Mouse (Mus musculus): ENCODE results near the gene Trit1. TPM values are rescaled to one million over a fixed set of nuclear protein-coding genes. Genes with fewer than 3 reads are reported as not detected.

The Trit1 gene
- polyA plus RNA-seq, 1 experiment from 2014 or later, result 27.6 TPM

GRCm38 (mm10) chr4:123057957-123058356, 41.6 kb downstream of the Trit1 start:
- Histone ChIP-seq H3K4me3 (replicated peaks) (no peak overlapping the region), H3K27ac (no peak overlapping the region), H3K4me1 (replicated peaks) (peaks cover 13% of the 10 kb centered on the region), H3K9me3 (no peaks in the 10 kb centered on the region), H3K4me2 (replicated peaks) (no peak overlapping the region), H3K36me3 (peaks cover 42% of the 10 kb centered on the region), H3K9ac (replicated peaks) (no peak overlapping the region), H3K27me3 (no peaks in the 10 kb centered on the region)
- no peak for ATAC-seq
- WGBS, result 73% methylated on average over 1 of the region's 1 CpGs

- no peak overlapping the region for H3K9ac ChIP-seq (replicated peaks)
- 0 out of 2 replicates have a peak, but pooled peaks cover 2% of the 10 kb centered on the region for H3K4me1 ChIP-seq (replicated peaks)
- no peak overlapping the region for H3K4me2 ChIP-seq (replicated peaks)
- H3K4me3 ChIP-seq (replicated peaks), result no peak overlapping the region
- H3K27ac ChIP-seq, result no peak overlapping the region
- peak; percentile 48; the same call in 1 of the 2 replicates for ATAC-seq
- WGBS, result 68% methylated on average over 5 of the region's 5 CpGs
- H3K36me3 ChIP-seq, result peaks cover 8% of the 10 kb centered on the region
- no peaks in the 10 kb centered on the region for H3K9me3 ChIP-seq
- no peaks in the 10 kb centered on the region for H3K27me3 ChIP-seq
Observed at GRCm38 (mm10) chr4:123061744-123062143, 45.3 kb downstream of the Trit1 start.

DNA sequence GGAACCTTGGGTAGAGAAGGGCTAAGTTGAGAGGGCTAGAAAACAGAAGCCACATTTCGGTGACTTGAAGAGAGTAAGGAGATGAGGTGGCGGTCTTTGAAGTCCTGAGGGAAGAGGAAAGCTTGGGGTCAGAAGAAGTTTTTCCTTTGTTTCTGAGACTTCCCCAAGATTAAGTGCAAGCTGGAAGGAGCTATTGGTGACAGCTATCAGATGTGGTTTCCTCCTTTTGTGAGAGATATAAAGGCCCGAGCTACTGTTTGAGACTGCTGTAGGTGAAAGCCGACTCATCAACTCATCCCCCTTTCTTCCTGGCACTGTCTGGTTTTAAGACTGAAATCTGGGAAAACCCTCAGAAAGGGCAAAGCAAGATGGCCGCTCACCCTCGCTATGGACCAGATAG, 52.2 kb downstream of the Trit1 start:
- H3K9ac ChIP-seq (replicated peaks), result no peak overlapping the region
- no peak overlapping the region for H3K4me2 ChIP-seq (replicated peaks)
- H3K36me3 ChIP-seq, result no peaks in the 10 kb centered on the region
- H3K4me1 ChIP-seq (replicated peaks), result peaks cover 6% of the 10 kb centered on the region; the same call in 1 of the 2 replicates
- ATAC-seq, result no peak
- no peaks in the 10 kb centered on the region; the same call in 1 of the 2 replicates for H3K9me3 ChIP-seq
- 89% methylated on average over 6 of the region's 6 CpGs for WGBS
- no peak overlapping the region for H3K27ac ChIP-seq
- no peak overlapping the region for H3K4me3 ChIP-seq (replicated peaks)
- H3K27me3 ChIP-seq, result no peaks in the 10 kb centered on the region

- ATAC-seq, result peak; percentile 66
- H3K4me3 ChIP-seq (replicated peaks), result no peak overlapping the region
- WGBS, result 8% methylated on average over 13 of the region's 13 CpGs
- H3K27me3 ChIP-seq, result no peaks in the 10 kb centered on the region
- H3K27ac ChIP-seq, result no peak overlapping the region
- H3K9me3 ChIP-seq, result no peaks in the 10 kb centered on the region; the same call in 1 of the 2 replicates
- no peaks in the 10 kb centered on the region for H3K36me3 ChIP-seq
- peak overlapping the region; percentile 42; the same call in 1 of the 2 replicates for H3K9ac ChIP-seq (replicated peaks)
- peak overlapping the region; percentile 32 for H3K4me2 ChIP-seq (replicated peaks)
- H3K4me1 ChIP-seq (replicated peaks), result peaks cover 6% of the 10 kb centered on the region; the same call in 1 of the 2 replicates
Observed at GRCm38 (mm10) chr4:123071266-123071966, 55.0 kb downstream of the Trit1 start.

DNA sequence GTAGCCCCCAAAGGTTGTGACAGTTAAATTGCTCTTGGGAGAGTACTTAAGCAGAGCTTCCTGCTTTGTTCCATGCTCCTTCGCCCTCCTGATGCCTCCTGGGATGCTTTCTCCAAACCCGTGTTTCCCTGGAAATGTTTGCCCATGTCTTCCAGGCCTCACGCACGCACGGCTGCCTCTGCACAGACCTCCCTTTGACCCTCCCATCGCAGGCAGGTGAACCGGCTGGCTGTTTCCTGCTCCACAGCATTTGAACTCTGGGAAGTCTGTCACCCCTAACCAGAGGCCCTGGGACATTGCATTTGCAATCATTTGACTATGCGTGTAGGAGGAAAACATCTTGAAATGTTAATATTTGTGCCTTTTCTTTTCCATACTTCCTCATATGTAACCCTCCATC, 60.5 kb downstream of the Trit1 start:
- 55% methylated on average over 8 of the region's 8 CpGs for WGBS
- Histone ChIP-seq H3K9ac (replicated peaks) (no peak overlapping the region), H3K4me1 (replicated peaks) (no peaks in the 10 kb centered on the region), H3K27ac (no peak overlapping the region), H3K4me3 (replicated peaks) (no peak overlapping the region), H3K4me2 (replicated peaks) (no peak overlapping the region), H3K9me3 (peaks cover 3% of the 10 kb centered on the region; the same call in 1 of the 2 replicates), H3K27me3 (no peaks in the 10 kb centered on the region), H3K36me3 (no peaks in the 10 kb centered on the region)
- ATAC-seq, result no peak

- 0 out of 2 replicates have a peak, but pooled peaks cover 5% of the 10 kb centered on the region for H3K4me1 ChIP-seq (replicated peaks)
- no peak overlapping the region for H3K4me2 ChIP-seq (replicated peaks)
- no peaks in the 10 kb centered on the region for H3K27me3 ChIP-seq
- H3K27ac ChIP-seq, result no peak overlapping the region
- H3K36me3 ChIP-seq, result no peaks in the 10 kb centered on the region
- no peak for ATAC-seq
- H3K9me3 ChIP-seq, result peaks cover 3% of the 10 kb centered on the region; the same call in 1 of the 2 replicates
- H3K9ac ChIP-seq (replicated peaks), result no peak overlapping the region
- no peak overlapping the region for H3K4me3 ChIP-seq (replicated peaks)
- 87% methylated on average over 4 of the region's 4 CpGs for WGBS
Observed at GRCm38 (mm10) chr4:123078231-123078630, 61.8 kb downstream of the Trit1 start.

DNA sequence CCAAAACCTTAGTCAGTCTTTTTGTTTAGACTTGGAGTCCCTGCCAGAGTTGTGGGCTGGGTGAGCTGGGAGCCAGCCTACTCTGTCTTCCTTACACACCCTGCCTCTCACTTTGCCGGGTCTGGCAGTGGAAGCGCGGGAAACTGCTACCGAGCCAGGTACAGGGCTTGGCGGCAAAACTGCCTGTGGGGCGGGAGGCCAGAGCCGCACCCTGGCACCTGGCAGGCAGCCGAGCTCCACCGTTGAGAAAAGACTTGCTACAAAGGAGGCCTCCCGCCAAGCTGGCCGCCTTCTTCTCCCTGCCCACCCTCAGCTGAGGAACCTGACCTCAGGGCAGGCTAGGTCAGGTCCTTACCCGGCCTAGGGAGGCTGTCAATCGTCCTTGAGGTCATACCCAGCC, 64.4 kb downstream of the Trit1 start:
- Histone ChIP-seq H3K9ac (replicated peaks) (no peak overlapping the region), H3K4me2 (replicated peaks) (no peak overlapping the region), H3K36me3 (no peaks in the 10 kb centered on the region), H3K27me3 (no peaks in the 10 kb centered on the region), H3K4me3 (replicated peaks) (no peak overlapping the region), H3K9me3 (peaks cover 3% of the 10 kb centered on the region; the same call in 1 of the 2 replicates), H3K27ac (no peak overlapping the region), H3K4me1 (replicated peaks) (0 out of 2 replicates have a peak, but pooled peaks cover 5% of the 10 kb centered on the region)
- 42% methylated on average over 13 of the region's 13 CpGs for WGBS
- ATAC-seq, result no peak

- ATAC-seq, result peak; percentile 75
- 58% methylated on average over 20 of the region's 20 CpGs for WGBS
- Histone ChIP-seq H3K36me3 (no peaks in the 10 kb centered on the region), H3K4me1 (replicated peaks) (0 out of 2 replicates have a peak, but pooled peaks cover 5% of the 10 kb centered on the region), H3K27ac (no peak overlapping the region), H3K9ac (replicated peaks) (no peak overlapping the region), H3K4me2 (replicated peaks) (no peak overlapping the region), H3K9me3 (peaks cover under 1% of the 10 kb centered on the region; the same call in 1 of the 2 replicates), H3K27me3 (no peaks in the 10 kb centered on the region), H3K4me3 (replicated peaks) (no peak overlapping the region)
Observed at GRCm38 (mm10) chr4:123082283-123083163, 66.1 kb downstream of the Trit1 start.

DNA sequence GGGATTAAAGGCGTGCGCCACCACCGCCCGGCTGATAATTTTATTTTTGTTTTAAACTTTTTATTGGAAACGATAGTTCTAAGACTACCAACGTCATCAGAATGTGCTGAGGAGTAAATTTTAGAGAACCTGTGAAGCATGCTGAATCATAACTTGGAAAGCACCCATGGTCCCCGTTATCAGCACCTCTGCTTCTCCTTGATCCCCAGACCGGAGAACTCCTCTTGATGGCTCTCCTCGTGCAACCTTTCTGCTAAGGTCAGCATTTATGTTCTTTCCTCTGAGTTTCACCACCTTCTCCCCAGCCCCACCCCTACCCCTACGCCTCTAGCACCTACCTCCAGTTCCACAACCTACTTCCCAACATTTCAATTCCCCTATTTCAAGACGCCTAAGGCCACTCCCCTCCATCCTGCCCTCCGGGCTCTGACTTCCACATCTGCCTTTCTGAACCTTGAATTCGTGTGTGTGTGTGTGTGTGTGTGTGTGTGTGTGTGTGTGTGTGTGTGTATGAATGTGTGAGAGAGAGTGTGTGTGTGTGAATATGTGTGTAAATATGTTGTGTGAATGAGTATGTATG, 67.0 kb downstream of the Trit1 start:
- H3K4me2 ChIP-seq (replicated peaks), result no peak overlapping the region
- H3K9me3 ChIP-seq, result no peaks in the 10 kb centered on the region
- no peak overlapping the region for H3K27ac ChIP-seq
- H3K4me3 ChIP-seq (replicated peaks), result no peak overlapping the region
- H3K36me3 ChIP-seq, result no peaks in the 10 kb centered on the region
- no peak overlapping the region for H3K9ac ChIP-seq (replicated peaks)
- WGBS, result 72% methylated on average over 13 of the region's 13 CpGs
- no peaks in the 10 kb centered on the region for H3K27me3 ChIP-seq
- ATAC-seq, result no peak
- H3K4me1 ChIP-seq (replicated peaks), result 0 out of 2 replicates have a peak, but pooled peaks cover 5% of the 10 kb centered on the region

- 83% methylated on average over 2 of the region's 2 CpGs for WGBS
Observed at GRCm38 (mm10) chr4:123085290-123085689, 68.9 kb downstream of the Trit1 start.

DNA sequence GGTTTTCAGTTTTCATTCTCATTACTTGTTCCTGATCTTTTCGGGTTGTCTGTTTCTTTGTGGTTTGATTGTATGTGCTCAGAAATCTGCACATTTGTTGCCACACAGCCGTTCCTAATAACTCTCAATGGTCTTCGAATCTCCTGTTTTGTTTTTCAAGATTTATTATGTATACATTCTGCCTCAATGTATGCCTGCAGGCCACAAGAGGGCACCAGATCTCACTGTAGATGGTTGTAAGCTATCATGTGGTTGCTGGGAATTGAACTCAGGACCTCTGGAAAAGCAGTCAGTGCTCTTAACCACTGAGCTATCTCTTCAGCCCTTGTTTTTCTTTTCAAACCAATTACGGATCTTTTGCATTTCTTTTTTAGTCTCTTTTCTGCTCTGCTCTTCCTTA, 70.0 kb downstream of the Trit1 start:
- H3K27ac ChIP-seq, result no peak overlapping the region
- H3K4me2 ChIP-seq (replicated peaks), result no peak overlapping the region
- WGBS, result 94% methylated on average over 4 of the region's 4 CpGs
- no peak overlapping the region for H3K9ac ChIP-seq (replicated peaks)
- H3K27me3 ChIP-seq, result no peaks in the 10 kb centered on the region
- ATAC-seq, result no peak
- no peak overlapping the region for H3K4me3 ChIP-seq (replicated peaks)
- H3K4me1 ChIP-seq (replicated peaks), result 0 out of 2 replicates have a peak, but pooled peaks cover 5% of the 10 kb centered on the region
- H3K9me3 ChIP-seq, result no peaks in the 10 kb centered on the region
- no peaks in the 10 kb centered on the region for H3K36me3 ChIP-seq

More at GRCm38 (mm10) chr4:123085290-123085689, 68.9 kb downstream of the Trit1 start:
- H3K9ac ChIP-seq (replicated peaks), result no peak overlapping the region
- no peak overlapping the region for H3K4me3 ChIP-seq (replicated peaks)
- no peak overlapping the region for H3K27ac ChIP-seq
- H3K27me3 ChIP-seq, result no peaks in the 10 kb centered on the region
- no peaks in the 10 kb centered on the region for H3K9me3 ChIP-seq
- H3K36me3 ChIP-seq, result no peaks in the 10 kb centered on the region
- no peak for ATAC-seq
- no peak overlapping the region for H3K4me2 ChIP-seq (replicated peaks)
- H3K4me1 ChIP-seq (replicated peaks), result 0 out of 2 replicates have a peak, but pooled peaks cover 5% of the 10 kb centered on the region
